Mouse (Mus musculus) v-Abl transformed pro-B cells (cell line): ENCODE data around the gene Gm340.

ENCODE experiments used
- in situ Hi-C, 2 experiments: fragments of 400-800 bp; cut with MboI; formaldehyde crosslinking; loops; one replicate each; pipeline ENCODE4 v1.15.1; 2025; ENCODE audit not compliant: unreplicated experiment in 2 of 2

The Gm340 gene

DNA sequence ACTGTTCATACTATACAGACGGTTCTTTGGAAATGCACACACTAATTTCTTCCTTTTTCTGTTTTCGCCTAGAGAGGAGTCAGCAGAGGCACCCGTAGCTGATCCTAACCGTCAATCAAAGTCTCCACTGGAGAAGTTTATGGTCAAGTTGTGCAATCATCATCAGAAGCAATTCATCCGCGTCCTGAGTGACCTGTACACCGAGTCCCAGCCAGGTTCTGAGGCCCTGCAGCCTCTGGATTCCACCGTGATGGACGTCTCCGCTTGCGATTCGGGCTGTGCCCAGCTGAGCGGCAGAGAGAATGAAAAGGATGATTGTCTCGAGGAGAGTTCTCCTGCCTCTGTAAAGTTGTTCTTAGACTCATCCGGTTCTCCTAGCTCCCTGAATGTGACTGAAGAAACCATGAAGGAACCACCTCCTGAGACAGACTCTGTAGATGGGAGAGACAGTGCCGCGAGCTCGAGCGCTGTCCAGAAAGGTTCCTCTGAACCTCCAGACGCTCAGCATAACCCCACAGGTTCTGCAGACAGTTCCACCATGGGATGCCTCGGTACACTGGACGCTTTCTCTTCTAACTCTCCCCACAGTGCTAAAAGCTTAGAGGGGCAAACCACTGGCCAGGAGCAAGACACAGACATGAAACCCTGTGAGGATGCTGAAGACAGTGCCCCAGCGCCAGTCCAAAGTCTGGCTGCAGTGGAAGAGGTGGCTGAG, at the start of gene Gm340:
Gm340 (plus strand) TSS at position 665 of the 715 bp plus-strand sequence.
- in situ Hi-C loops = no loop called here

DNA sequence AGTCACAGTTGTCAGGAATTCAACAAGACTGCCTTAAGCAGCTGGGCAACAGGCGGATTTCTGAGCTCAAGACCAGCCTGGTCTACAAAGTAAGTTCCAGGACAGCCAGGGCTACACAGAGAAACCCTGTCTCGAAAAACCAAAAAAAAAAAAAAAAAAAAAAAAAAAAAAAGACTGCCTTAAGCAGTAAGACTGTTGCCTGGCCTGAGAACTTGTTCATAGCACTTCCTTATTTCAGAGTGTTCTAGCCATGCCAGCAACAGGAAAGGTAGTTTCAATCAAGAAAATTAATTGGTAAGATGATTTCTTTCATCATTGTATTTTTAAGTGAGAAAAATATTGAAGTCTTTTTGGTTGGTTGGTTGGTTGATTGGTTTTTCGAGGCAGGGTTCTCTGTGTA, 48.1 kb upstream of the Gm340 start:
- in situ Hi-C loops = no loop called here

DNA sequence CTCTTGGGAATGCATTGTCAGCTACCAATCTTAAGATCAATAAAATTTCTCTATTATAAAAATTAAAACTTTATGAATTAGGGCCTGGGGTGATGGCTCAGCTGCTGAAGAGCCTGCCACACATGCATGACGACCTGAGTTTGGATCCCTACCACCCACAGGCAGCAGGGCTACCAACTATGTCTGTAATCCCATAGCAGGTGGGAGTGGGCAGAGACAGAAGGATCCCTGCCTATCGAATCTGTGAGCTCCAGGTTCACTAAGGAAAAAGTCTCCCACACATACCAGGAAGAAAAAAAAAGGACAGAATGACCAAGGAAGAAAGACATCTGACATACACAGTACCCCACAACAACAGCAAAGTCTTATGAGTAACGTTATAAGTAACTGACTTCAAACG, 25.2 kb upstream of the Gm340 start:
- in situ Hi-C loops = loop anchor here in 1 of 2 experiments (25.0 kb wide), 1 partner anchor 1295 kb away; the partner anchor contains the start of gene Pdlim1

DNA sequence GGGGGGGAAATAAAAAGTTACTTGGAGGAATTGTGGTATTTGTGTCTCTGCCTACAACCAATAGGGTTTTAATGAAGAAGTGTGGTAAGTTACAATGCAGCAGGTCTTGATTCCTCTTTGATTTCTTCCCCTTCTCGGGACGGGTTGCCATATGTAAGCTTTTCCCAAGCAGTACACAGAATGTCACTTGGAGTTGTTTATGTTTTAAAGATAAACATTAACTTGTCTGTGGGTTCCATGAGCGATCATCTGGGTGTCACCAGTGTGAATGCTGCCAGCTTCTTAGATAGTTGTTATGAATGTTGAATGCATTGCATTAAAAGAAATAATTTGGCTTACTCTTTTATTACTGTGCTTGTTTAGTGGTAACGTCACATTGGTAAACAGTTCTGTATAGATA, 24.7 kb upstream of the Gm340 start:
- in situ Hi-C loops = loop anchor here in 1 of 2 experiments (25.0 kb wide), 1 partner anchor 1295 kb away; the partner anchor contains the start of gene Pdlim1

DNA sequence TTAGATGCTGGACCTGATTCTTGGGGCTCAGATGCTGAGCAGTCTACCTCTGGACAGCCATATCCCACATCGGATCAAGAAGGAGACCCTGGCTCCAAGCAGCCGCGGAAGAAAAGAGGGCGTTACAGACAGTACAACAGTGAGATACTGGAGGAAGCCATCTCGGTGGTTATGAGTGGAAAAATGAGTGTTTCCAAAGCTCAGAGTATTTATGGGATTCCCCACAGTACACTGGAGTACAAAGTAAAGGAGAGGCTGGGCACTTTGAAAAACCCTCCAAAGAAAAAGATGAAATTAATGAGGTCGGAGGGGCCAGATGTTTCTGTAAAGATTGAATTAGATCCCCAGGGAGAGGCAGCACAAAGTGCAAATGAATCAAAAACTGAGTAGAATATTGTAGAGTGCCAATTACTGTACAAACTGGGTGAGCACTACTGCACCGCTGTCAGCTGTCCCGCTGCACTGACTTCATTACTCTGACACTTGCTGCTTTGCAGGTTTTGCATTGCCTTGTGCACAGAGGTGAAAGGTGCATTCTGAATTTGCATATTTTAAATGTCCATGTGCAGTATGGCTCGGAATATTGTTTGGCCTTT, 23.2 kb upstream of the Gm340 start:
- in situ Hi-C loops = loop anchor here in 1 of 2 experiments (25.0 kb wide), 1 partner anchor 1297 kb away; the partner anchor contains the start of gene Pdlim1

DNA sequence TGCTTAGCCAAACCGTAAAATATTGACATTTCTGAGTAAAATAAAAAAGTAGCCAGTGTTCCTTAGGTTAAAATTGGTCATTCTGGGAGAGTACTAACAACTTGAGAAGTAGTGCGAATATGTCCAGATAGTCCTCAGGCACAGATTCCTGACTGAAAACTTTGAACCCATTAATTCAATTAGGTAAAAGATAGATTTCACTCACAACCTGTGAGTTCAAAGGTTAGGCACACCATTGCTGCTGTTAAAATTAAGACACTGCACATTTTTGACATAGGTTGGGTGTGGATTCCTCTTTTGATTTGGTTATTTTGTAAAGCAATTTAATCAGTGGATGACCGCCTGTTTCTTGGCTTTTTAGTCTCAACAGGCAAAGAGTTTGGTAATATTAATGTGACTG, 21.3 kb upstream of the Gm340 start:
- in situ Hi-C loops = loop anchor here in 1 of 2 experiments (25.0 kb wide), 1 partner anchor 1299 kb away; the partner anchor contains the start of gene Pdlim1

DNA sequence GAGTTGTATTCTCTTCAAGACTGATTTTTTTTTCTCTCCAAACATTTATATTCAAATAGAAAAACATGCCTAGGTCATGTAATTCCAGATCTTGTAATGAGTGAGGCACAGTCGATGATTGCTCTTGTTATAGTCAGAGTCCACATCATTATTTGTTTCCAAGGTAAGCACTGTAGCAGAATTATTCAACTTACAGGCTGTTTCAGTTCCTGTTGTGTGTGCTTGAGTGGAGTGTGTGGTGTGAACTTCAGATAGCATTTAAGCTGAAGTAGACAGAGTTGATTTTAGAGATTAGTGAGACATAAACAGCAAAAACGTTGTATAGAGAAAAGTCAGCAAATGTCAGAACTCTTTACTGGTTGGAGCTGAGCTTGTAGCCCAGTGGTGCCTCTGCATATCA, 13.4 kb upstream of the Gm340 start:
- in situ Hi-C loops = loop anchor here in 1 of 2 experiments (25.0 kb wide), 1 partner anchor 1306 kb away; the partner anchor contains the start of gene Pdlim1

DNA sequence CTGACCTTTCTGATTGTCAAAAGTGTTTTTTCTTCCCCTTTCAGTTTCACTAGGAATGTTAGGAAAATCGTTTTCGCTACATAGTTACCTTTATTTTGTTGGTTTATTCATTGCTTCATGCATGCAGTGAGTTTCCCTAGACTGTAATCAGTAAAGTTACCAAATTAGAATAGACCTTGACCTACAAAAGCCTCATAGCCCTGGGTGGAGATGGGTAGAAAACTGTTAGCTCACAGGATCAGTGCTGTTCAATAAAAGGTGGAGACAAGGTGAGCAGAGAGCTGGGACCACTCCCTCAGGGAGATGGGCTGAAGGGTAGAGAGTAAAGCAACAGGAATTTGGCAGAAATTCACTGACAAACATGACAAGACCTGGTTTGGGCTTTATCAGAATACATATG, 8.5 kb upstream of the Gm340 start:
- in situ Hi-C loops = loop anchor here in 1 of 2 experiments (25.0 kb wide), 1 partner anchor 1311 kb away; the partner anchor contains the start of gene Pdlim1

DNA sequence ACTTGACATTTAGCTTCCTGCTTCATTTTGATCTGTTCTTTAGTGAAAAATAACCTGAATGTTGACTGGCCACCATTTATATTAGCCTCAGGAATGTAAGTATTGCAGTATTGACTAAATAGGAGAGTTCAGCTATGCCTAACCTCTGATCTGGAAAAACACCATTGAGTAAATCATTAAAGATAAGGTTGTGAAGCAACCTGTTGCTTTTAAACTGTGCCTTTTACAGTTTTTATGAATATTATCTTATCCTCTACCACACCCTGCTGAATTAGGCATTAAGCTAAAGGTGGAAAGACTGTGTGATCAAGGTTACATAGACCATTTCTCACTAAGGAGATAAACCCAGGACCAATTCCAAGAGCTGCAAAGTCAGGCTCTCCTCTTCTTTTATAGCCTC, 4.6 kb upstream of the Gm340 start:
- in situ Hi-C loops = no loop called here

DNA sequence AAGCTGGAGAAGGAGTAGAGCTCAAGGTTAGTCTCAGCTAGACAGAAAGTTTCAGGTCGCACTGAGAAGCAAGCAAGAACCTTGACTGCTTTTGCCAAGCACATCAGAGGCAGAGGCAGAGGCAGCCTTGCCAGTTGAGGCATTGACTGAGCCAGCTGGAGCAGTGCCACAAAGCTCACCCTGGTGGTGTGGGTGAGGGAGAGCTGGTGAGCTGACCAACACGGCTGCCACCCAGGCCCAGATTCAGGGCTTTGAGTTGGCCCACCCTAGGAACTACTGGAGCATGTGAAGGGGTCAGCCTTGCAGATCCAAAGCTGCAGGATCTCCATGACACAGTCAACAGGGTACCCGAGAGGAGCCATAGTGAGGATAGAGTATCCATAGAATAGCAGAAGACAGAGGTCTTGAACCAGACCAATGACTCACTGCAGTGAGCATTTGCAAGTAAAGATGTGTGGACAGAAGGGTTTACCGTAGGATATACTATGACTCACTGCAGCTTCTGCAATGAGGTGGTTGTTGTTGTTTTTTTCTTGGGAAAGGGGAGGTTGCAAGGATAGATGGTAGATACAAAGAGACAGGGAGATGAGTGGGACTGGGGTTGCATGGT, 2.8 kb upstream of the Gm340 start:
- in situ Hi-C loops = no loop called here

DNA sequence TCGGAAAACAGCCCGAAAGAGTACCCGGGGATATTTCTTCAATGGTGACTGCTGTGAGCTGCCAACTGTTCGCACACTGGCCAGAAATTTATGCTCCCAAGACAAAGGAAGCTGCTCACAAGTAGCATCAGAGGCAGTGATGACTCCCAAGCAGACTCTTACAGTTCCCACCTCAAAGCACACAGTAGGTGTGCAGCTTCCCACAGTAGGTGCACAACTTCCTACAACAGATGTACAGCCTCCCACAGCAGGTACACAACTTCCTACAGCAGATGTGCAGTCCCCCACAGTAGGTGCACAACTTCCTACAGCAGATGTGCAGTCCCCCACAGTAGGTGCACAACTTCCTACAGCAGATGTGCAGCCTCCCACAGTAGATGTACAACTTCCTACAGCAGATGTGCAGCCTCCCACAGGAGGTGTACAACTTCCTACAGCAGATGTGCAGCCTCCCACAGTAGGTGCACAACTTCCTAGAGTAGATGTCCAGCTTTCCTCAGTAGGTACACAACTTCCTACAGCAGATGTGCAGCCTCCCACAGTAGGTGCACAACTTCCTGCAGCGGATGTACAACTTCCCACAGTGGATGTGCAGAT, 846 bp downstream of the Gm340 start:
- in situ Hi-C loops = no loop called here

DNA sequence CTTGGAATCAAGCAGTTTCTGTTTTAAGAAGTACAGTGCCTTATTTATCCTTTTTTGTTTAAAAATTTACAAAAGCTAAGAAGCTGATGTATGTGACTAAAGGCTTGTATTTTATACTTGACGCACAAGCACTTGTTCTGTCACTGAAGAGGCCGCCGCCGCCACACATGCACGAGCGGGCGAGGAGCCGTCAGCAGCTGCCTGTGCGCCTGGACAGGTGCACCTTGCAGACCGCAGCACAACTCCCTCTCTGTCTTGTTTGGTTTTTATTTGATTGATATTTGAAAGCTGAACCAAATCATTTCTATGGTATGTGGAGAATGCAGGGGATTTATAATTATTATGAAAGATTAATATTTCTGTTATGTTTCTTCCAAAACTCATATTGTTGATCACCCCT, 4.6 kb downstream of the Gm340 start:
- in situ Hi-C loops = no loop called here

DNA sequence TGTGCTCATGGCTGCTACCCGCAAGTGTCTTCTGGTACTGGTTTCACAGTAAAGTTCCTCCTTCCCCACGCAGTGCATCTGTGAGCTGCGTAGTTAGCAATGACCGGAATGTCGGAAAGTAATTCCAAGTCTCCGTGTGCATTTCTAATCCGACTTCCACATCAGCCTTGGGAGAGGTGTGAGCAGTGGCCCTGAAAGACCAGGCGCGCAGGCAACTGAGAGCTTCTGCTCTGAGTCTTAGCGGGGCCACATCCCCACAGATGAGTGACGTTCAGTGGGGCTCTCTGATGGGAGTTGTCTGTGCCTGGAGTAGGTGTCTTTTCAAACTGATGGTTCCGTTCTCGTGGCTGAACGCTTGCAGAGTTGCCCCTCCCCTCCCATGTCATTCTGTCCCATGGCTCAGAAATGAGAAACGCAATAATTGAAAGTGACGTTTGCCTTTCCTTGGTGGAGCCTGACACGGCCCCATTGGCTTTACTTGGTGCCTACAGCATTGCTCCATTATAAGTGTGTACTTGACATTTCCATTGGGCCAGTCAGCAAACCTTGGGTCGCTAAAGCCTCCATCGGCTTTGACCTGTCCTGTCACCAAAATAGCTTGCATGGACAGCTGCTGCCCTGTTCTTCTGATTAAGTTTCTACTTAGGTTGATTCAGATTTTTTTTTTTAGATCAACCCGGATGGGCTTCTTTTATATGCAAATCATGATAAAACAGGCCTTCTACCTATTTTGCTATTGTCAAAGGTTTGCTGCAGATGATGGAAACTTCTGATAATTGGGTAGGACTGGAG, 5.5 kb downstream of the Gm340 start:
- in situ Hi-C loops = no loop called here

DNA sequence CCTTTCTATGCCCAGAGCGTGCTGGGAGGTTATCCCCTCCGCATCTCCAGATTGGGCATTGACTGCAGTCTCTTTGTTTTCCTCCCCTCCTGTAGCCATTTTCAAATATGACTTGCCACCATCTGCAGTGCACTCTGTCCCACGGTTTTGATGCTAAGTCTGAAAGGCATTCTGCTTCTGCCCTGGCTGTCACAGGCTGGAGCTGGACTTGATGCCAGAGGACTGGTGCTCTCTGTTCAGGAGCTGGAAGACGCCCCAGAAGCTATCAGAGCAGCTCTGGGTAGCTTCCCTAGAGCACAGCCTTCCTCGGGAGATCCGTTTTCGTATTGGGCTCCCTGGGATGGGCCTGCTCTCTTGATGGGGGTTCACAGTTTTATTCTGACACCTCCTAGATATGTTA, 6.9 kb downstream of the Gm340 start:
- in situ Hi-C loops = no loop called here

DNA sequence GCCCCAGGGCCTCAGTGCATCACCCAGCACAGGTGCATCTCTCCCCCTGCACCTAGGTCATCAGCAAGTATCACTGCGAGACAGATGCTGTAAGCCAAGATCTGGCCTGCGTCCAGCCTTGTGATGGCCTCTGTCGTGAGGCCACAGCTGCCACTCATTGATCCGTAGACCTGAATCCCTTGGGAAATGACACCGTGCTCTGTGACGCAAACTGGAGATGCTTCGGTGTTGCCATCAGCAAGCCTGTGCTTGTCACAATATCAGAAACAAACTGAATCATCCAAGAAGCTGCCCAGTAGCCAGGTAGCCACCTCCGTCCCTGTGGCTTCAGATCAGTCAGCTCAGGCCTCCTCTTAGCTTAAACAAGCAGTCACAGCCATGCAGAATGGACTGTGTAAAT, 7.5 kb downstream of the Gm340 start:
- in situ Hi-C loops = no loop called here

DNA sequence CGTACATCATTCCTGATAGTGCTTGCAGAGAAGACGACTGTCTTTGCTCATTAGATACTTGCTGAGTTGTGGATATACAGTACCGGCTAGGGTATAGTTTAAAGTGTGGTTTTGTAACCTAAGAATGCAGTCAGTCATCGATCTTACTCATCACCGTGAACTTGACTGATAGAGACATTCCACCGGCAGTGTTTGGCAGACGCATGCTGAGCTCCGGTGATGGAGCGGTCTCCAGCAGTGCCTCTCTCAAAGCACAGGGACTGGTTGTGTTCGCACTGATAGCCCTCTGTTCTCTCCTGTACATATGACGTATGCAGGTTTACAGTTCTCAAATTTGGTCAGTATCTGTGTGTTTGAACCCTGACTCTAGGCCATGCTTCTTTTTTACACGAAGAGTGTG, 9.6 kb downstream of the Gm340 start:
- in situ Hi-C loops = no loop called here

DNA sequence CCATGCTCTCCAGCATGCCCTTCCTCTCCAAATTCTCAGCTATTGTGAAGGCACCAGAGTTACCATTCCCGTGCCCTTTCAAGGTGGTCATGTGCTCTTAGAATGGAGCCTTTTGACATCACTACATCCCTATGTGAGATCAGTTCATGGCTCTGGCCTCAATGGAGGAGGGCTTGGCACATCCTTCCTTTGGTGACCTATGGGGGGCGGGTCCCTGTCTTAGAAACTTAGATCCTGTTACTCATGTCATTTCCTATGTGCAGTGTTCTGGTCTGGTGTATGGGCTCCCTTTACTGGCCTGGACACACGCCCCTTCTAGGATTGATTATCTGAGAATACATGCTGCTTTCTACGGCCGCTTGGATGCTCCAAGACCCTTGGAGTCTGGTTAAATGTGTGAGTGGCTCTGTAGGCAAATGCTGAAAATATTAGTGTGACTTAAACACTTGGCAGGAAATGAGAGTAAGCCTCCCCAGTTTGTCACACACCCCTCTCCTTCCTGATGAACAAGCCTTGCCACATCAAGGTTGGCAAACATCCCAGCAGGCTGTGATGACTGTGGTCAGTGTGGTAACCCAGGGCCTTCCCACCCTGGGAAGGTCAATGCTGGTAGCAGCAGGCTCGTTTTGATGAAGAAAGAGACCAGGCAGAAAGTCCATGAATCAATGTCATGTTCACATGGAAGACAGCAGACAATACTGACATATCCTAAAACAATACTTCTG, 15.2 kb downstream of the Gm340 start:
- in situ Hi-C loops = no loop called here

DNA sequence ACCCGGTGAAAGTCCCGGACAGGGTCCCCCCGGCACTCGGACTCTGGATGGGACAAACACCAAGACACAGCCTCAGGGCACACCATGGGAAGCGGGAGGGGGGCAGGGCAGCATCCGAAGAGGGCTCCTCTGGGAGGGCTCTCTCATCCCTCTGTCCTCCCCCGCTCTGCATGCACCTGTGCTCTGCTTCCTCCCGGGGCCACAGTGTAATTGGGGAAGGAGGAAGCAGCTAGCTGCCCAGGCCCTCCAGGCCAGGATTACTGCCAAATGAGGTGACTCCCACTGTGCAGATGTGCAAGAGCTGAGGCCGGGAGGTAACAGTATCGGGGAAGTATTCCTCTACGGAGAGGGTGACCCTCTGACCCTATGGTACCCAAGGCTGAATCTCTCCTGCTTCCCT, 18.5 kb downstream of the Gm340 start:
- in situ Hi-C loops = no loop called here

DNA sequence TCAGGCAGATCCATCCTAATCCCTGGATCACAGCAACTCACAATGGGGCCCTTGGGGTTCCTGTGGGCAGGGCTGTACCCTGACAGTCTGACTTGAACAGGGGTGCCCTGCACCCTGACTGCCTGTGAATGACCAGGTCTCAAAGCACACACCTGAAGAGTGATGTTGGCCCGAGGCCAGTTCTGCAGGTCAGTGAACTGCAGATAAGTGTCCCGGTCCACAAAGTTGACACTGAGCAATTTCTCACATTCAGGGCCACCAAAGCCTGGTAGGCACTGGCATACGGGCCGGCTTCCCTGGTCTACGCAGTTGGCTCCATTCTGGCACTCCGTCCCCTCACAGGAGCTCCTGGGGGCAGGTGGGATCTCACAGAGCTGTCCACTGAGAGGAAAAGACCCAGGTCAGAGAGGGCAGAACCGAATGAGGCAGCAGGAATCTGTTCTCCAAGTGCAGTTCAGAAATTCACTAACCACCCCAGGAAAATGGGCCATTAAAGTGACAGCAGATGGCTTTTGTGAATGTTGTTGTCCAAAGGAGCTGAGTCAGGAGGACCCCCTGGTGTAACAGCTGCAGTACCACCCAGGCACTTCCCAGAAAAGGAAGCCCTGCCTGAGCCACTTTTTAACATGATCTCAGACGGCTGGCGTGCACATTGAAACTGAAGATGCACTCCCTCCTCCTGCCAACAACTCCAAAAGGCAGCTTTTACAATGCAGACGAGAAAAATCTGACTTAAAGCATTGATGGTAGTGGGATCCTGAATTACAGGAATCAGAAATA, 24.2 kb downstream of the Gm340 start:
- in situ Hi-C loops = no loop called here
